In the genomic region with DNA sequence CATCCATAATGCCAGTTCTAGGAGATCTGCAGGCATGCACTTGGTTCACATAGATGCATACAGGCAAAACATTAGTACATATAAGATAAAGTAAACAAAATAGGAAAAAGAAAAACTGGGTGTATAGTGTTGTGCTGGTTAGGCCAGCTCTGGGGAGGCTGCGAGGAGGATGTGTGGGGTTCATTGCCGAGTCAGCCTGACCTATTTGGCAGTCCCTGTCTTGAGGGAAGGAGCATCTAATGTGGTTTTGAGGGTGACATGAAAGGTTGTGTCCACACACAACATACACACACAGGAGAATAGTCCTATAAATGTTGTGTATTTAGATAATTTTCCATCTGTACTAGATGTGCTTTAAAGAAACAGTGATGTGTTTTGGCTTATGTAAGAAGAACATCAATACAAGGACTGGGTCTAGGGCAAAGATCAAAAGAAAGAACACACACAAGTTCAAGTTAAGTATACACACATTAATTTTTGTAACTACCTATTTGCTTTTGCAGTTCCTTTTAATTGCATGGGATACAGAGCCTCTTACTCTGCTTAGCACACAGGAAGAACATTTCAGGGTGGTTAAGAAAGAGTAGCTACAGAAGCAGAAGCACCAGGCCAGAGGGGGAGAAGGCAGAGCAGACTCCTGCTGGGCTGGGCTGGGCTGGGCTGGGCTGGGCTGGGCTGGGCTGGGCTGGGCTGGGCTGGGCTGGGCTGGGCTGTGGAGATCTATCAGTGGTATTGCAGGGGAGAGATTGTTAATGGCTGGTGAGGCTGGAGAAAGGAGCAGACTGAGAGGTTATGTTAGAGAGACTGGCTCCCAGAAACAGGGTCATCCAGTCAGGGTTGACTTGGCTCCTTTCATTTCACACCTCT, we compare ENCODE assay signal across 10 mouse cellular contexts. TPM values are rescaled to one million over a fixed set of nuclear protein-coding genes. Genes with fewer than 3 reads are reported as not detected.
DNase-seq lines count a peak whose midpoint lies in the region; ATAC-seq lines count a peak whose summit lies in the region.
"Had no signal": no experiment of that assay in that cellular context is flagged by ENCODE, and none has a peak within 500 bp of the region (broad histone marks: within the 10 kb centered on the region; RNA-seq: fewer than 3 reads in every experiment).

No protein-coding gene starts in this region.

- no peak overlapping the region for H3K9ac ChIP-seq in kidney, embryonic 15.5 days
- H3K9ac ChIP-seq: hindbrain, embryonic 13.5 days; midbrain, embryonic 13.5 days had no signal

- H3K4me2 ChIP-seq in kidney, embryonic 15.5 days = no peak overlapping the region
- H3K4me2 ChIP-seq: hindbrain, embryonic 13.5 days; midbrain, embryonic 13.5 days had no signal

- H3K9me3 ChIP-seq in kidney, embryonic 15.5 days (replicated peaks) = no peaks in the 10 kb centered on the region
- H3K9me3 ChIP-seq: hindbrain, embryonic 13.5 days; midbrain, embryonic 13.5 days had no signal

- 72% methylated on average over 2 of the region's 2 CpGs for WGBS in kidney, embryonic 15.5 days

- H3K36me3 ChIP-seq in kidney, embryonic 15.5 days = no peaks in the 10 kb centered on the region; the same call in 1 of the 2 replicates
- H3K36me3 ChIP-seq: hindbrain, embryonic 13.5 days; midbrain, embryonic 13.5 days had no signal

- no peak overlapping the region for H3K27ac ChIP-seq in kidney, embryonic 15.5 days
- H3K27ac ChIP-seq: hindbrain, embryonic 13.5 days; midbrain, embryonic 13.5 days had no signal

- ATAC-seq in kidney, embryonic 15.5 days (replicated peaks; ENCODE audit: low FRiP score) = peak; percentile 83
- ATAC-seq in activated CD4-positive, CD25-positive, alpha-beta regulatory T cell, adult 4 months = peak; percentile 66
- peak; percentile 61; the same call in 1 of the 2 replicates for ATAC-seq in neutrophil, adult 5-6 weeks (ENCODE audit: extremely low read depth, insufficient number of reproducible peaks, low FRiP score, poor library complexity, severe bottlenecking)
- ATAC-seq: midbrain, embryonic 13.5 days had no signal

- no peak for DNase-seq in kidney, postnatal 25 days
- peak; percentile 58 for DNase-seq in liver
- no peak for DNase-seq in testis, postnatal 14 days (ENCODE audit: low spot score)
- no peak for DNase-seq in natural killer cell, adult 2 months (ENCODE audit: low spot score in 2 of 2)
- no peak for DNase-seq in gastrocnemius, postnatal 10 days

- H3K4me3 ChIP-seq in kidney, embryonic 15.5 days (replicated peaks) = no peak overlapping the region
- H3K4me3 ChIP-seq: hindbrain, embryonic 13.5 days; midbrain, embryonic 13.5 days had no signal

- 0 out of 2 replicates have a peak, but pooled peaks cover 3% of the 10 kb centered on the region for H3K4me1 ChIP-seq in kidney, embryonic 15.5 days
- H3K4me1 ChIP-seq: hindbrain, embryonic 13.5 days; midbrain, embryonic 13.5 days had no signal

- H3K27me3 ChIP-seq in kidney, embryonic 15.5 days = no peaks in the 10 kb centered on the region
- H3K27me3 ChIP-seq: hindbrain, embryonic 13.5 days; midbrain, embryonic 13.5 days had no signal

RNA-seq across cellular contexts. Expression of gene Larp4b, which starts 13.5 kb away (rescaled TPM):
- 34.5 and 35.2 TPM in 2 replicates for polyA plus RNA-seq in kidney, embryonic 15.5 days (2015; fragmentation: Nextera tagmentation; extraction: Ambion mirVana)
- polyA plus RNA-seq in activated CD4-positive, CD25-positive, alpha-beta regulatory T cell, adult 4 months (2017; shearing (Covaris generic)) = 10 to 100 TPM; 29.8 to 36.9 TPM
- 81.3 and 81.6 TPM in 2 replicates for total RNA-seq in neutrophil, adult 5-6 weeks (2017)
- total RNA-seq in gastrocnemius, postnatal 10 days (2021) = 10 to 100 TPM; 62.1 to 68.2 TPM
